Mouse (Mus musculus) right cerebral cortex, postnatal 10 days (tissue): Measurements from ENCODE around the gene Rhobtb3.

Source experiments
- DNase-seq, 2 experiments: peaks; one replicate each; pipeline ENCODE4 v3.0.0; 2021; ENCODE audit warnings: low spot score in 2 of 2

The Rhobtb3 gene

GRCm38 (mm10) chr13:75943189-75944043, at the start of gene Rhobtb3:
Rhobtb3 (minus strand) TSS chr13:75943925.
- peak; percentile 83 for DNase-seq

- DNase-seq = peak in 1 of 2 experiments; percentile 28
Measured at GRCm38 (mm10) chr13:75992169-75993028, 48.7 kb upstream of the Rhobtb3 start.

- DNase-seq = peak in 1 of 2 experiments; percentile 27
Measured at GRCm38 (mm10) chr13:75988096-75988495, 44.4 kb upstream of the Rhobtb3 start.

GRCm38 (mm10) chr13:75981901-75982300, 38.2 kb upstream of the Rhobtb3 start:
- no peak for DNase-seq

GRCm38 (mm10) chr13:75976649-75977048, 32.9 kb upstream of the Rhobtb3 start:
- DNase-seq = no peak

DNA sequence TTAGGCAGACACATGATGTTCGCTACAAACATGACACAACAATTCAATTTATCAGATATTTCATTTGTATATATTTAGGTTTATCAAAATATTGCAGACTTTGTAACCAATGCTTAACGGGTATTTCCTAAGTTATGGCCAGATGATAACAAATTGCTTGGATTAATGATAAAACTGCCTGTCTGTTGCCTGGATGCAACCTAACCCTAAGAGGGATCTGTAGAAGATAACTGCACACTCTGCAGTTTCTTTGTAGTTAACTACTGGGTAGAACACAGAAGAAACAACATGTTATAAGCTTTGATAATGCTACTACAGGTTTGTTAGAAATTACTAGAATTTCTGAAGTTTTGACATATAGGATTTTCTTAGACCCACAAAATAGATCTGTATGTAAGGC, 32.5 kb upstream of the Rhobtb3 start:
- no peak for DNase-seq

DNA sequence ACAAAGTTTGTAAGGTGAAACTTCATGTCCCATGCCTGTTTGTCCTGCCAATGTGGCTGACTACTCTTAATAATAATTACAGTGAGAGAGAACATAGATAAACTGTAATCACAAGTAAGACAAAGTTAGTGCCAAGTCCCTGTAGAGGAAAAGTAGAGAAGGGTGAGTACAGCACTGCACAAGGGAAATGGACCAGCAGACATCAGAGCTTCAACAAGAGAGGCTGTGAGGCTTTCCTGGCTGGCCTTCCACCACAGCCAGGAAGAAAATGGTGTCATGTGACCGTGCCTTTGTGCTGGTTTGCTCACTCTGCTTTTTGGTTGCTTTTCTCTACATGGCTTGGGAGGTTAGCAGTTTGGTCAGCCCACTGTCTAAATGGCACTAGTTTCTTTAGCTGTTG, 31.9 kb upstream of the Rhobtb3 start:
- peak in 1 of 2 experiments; percentile 30 for DNase-seq

DNA sequence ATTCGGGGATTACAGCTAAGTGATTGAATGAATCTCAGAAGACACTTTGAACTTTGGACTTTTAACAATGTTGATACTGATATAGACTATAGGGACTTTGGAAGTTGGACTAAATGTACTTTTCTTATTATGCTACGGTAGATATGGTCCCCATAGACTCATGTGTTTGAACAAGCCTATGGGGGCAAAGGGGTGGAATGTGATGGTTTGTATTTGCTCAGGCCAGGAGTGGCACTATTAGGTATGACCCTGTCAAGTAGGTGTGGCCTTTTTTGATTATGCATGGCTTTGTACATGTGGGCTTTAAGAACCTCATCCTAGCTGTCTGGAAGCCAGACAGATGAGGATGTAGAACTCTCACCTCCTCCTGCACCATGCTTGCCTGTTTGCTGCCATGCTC, 30.8 kb upstream of the Rhobtb3 start:
- DNase-seq = no peak

DNA sequence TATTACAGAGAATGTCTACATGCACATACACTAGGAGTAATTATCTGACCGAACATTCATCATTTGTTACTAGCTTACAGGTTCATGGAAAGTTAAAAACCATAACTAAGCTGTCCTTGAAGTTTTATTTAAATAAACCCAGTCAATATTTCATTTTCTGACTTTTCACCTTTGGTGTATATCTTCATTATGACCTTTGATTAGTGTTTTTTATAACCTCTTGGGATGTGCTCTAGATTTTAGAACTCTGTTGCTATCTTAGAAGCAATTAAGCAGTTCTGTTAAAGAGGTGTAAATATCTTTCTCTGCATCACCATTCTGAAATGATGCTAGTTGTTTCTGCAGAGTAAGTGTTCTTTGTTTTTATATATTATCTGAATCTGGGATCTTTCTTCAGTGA, 23.1 kb upstream of the Rhobtb3 start, which contains the start of gene Spata9:
Spata9 (plus strand) TSS at position 301 of the 400 bp plus-strand sequence.
- DNase-seq = no peak

DNA sequence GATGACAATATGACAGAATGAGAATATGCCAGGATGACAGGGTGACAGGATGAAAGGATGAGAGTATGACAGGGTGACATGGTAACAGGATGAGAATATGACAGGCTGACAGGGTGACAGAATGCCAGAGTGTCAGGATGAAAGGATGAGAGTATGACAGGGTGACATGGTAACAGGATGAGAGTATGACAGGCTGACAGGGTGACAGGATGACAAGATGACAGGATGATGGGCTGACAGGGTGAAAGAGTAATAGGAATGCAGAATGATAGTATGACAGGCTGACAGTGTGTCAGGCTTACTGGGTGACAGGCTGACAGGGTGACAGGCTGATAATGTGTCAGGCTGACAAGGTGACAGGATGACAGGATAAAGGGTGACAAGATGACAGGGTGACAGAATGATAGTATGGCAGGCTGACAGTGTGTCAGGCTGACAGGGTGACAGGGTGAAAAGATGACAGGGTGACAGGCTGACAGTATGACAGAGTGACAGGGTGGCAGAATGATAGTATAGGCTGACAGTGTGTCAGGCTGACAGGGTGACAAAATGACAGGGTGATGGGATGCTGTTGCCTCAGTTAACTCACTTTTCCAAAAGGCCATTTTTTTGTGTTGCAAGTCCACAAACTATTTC, 11.8 kb upstream of the Rhobtb3 start:
- no peak for DNase-seq

DNA sequence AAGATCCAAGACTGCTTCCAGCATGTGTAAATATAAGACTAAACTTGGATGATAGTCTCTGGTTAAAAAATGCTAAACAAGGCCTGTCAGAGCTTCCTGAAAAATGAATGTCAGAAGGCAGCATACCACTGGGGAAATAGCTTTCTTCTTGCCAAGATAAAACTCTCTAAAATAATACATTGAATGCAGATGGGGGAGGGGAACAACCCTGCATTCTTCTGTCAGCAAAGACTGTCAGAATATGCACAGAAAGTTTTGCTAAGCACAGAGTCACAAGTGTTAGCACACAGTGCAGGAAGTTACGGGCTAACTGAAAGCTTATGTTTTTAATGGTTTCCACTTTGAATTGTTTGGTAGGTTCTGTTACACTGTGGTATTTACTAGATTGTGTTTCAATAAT, 6.6 kb upstream of the Rhobtb3 start:
- DNase-seq = no peak

GRCm38 (mm10) chr13:75944044-75944820, 507 bp upstream of the Rhobtb3 start:
- no peak for DNase-seq

DNA sequence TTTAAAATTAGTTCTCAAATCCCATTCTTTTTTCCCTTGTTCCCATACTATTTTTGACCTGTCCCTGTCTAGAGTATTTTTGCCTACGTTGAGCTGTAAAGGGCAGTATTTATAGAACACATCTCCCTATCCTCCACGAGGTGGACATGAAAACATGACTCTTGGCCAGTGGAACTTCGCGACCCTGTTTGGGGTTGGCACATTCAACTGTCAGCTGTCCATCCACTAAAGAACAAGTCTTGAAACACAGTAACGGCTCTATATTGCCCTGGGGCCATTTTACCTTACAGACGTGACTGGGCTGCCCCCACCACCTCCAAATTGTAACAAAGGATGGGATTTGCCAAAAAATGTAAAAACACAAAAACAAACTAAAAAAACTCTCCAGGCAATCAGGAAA, 994 bp downstream of the Rhobtb3 start:
- DNase-seq = no peak

DNA sequence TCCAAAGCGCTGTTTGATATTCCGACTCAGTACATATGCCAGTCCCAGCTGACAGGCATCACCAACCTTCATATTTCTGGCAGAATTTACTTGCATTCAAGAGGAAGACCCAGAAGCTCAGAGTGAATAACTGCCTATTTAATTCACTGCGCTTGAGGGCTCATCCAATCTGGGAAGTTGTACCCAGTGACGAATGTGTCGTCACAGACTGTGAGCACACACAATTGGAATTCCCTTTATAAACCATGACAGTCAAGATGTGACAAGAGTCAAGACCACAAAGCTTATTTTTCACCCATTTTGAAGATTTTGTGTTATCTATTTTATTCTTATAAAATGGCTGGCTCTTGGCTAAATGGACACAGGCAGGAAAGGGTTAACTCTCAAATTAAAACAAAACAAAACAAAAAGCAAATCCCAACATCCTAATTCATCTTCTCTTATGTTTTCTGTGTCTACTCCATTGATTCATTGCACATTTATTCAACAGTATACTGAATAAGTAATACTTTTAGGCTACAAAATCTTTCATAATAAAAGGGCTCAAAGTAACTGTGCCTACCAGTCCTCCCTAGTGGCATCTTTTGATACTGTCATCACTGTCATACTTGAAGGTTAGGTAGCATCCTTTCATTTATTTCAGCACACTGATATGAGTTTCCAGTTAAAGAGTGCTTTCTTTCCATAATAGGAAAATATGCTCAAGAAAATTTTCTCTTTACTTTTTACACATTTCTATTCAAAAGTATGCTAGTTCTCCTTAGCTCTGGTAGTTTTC, 2.0 kb downstream of the Rhobtb3 start:
- DNase-seq = no peak

DNA sequence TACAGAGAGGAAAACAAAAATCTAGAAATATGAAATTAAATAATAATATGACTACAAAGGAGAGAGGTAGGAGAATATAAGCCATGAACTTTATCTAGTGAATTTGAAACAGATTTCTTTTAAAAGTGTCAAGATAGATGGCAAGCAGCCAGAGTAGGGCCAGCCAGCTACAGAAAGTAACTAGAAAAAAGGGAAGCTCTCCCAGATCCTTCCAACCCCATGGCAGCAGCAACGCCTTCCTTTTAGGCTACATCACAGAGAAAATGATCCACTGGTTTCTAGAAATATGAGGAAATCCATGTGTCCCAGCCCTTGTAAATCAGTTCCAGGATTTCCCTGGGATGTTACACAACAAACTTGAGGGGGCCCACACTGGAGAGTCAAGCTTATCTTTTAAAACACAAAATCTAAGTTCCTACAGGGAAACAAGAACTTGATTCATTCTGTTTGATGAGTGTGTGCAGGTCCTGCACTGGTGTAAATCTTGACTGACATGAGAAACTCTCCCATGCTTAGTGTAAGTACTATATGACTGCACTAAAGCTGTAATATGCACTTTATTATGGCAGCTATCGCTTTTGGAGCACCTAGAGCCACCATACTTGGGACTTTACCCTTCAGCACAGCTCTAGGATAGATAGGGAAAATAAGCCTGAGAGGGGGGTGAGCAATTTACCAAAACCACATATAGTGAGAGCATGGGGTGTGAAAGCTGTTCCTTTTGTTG, 2.8 kb downstream of the Rhobtb3 start:
- DNase-seq = no peak

DNA sequence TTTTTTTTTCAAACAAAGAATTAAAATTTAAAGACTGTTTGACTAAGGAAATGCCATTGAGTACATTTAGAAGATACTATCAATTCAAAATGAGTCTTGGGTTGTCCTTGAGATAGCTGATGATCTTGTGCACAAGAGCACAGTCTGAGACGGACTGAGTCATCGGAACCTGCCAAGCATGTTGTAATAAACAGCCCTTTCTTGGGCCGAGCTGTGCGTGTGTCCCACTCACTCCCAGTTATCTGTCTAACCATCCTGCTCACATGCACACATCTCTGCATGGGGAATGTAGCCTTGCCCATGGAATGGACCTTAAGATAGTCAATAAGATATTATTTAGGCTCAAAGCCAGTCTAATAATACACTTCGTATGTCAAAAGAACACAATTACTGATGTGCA, 4.9 kb downstream of the Rhobtb3 start:
- no peak for DNase-seq

DNA sequence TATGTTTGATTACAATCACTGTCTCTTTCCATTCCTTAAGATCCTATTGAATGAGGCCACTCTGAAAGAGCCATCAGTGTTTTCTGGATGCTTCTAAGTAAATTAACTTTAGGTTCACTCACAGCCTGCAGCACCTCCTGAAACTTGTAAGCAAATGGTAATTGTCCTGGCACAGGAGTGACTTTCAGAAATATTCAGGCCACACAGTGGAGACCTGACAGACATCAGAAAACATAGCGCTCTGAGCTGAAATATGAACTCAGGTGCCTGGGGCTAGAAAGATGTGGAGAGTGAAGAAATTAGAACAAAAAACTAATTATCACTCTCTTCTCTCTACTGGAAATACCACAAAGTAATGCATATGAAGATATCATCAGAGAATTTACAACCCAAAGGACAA, 10.4 kb downstream of the Rhobtb3 start:
- DNase-seq = no peak

DNA sequence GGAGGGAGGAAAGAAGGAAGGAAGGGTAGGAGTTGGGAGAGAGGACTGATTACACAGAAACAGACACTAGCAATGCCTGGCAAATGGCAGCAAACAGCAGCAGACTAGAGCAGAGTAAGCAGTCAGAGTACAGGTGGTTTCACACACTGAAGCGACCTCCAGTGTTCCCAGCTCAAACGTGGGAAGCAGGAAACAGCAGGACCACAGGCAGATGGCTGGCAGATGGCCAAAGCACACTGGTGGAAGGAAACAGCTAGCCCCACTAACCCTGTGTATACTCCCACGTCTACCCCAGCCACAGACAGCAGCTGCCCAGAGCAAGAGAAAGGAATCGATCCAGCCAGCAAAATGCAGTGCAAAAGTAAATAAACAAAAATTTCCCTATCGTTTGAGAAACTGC, 12.7 kb downstream of the Rhobtb3 start:
- peak; percentile 76 to 79 for DNase-seq

DNA sequence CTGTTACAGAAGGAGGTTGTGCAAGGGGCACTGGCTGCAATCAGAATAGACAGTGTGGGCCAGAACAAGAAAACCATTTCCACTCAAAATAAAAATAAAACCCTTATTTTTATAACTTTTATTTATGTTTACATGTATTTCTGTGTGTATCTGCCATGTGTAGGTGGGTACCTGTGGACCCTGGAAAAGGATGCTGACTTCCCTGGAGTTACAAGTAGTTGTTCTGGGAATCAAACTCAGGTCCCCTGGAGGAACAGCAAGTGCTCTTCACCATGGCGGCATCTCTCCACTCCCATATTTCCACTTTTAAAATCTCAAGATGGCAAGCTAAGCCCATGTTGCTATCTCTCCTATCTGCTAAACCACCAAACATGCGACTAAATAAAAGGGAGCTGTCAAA, 13.1 kb downstream of the Rhobtb3 start:
- no peak for DNase-seq

DNA sequence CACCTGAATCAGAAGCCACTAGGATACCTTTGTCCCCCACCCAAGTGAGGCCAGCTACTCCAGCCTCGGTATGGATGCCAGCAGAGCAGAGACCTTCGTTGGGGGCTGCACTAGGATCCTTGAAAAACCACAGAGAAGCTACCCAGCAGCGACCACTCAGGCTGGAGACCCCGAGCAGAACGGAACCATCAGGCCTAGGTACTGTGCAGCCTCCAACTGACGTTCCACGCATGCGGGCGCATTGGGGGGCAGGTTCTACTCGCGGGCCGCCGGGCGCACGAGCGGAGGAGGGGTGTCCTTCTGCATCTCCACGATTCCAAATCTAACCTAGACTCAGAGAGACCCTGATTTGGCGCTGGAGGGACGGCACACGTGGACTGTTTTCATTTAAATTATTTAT, 13.7 kb downstream of the Rhobtb3 start:
- DNase-seq = no peak
